Mouse (Mus musculus): Measurements from ENCODE around the gene Tex264.

Gene Tex264

GRCm38 (mm10) chr9:106685249-106686101 is at the start of gene Tex264:
Tex264 (minus strand) TSS chr9:106685927.
- DNase-seq (ENCODE audit: low spot score), result no peak

GRCm38 (mm10) chr9:106733690-106734089 is 48.0 kb upstream of the Tex264 start:
- no peak for DNase-seq (ENCODE audit: low spot score)

GRCm38 (mm10) chr9:106729416-106729815 is 43.7 kb upstream of the Tex264 start:
- DNase-seq (ENCODE audit: low spot score), result no peak

- no peak for DNase-seq (ENCODE audit: low spot score)
Observed at GRCm38 (mm10) chr9:106726891-106727290, 41.2 kb upstream of the Tex264 start.

- DNase-seq (ENCODE audit: low spot score), result no peak
Observed at GRCm38 (mm10) chr9:106725435-106725834, 39.7 kb upstream of the Tex264 start.

- no peak for DNase-seq (ENCODE audit: low spot score)
Observed at GRCm38 (mm10) chr9:106724864-106725263, 39.1 kb upstream of the Tex264 start.

- no peak for DNase-seq (ENCODE audit: low spot score)
Observed at GRCm38 (mm10) chr9:106716729-106717128, 31.0 kb upstream of the Tex264 start.

GRCm38 (mm10) chr9:106716232-106716631 is 30.5 kb upstream of the Tex264 start:
- DNase-seq (ENCODE audit: low spot score), result no peak

GRCm38 (mm10) chr9:106712470-106712869 is 26.7 kb upstream of the Tex264 start:
- DNase-seq (ENCODE audit: low spot score), result no peak

GRCm38 (mm10) chr9:106692973-106693481 is 7.3 kb upstream of the Tex264 start:
- no peak for DNase-seq (ENCODE audit: low spot score)

- no peak for DNase-seq (ENCODE audit: low spot score)
Observed at GRCm38 (mm10) chr9:106688834-106689233, 3.1 kb upstream of the Tex264 start.

GRCm38 (mm10) chr9:106686983-106687650 is 1.4 kb upstream of the Tex264 start:
- no peak for DNase-seq (ENCODE audit: low spot score)

- DNase-seq (ENCODE audit: low spot score), result no peak
Observed at GRCm38 (mm10) chr9:106684918-106685248, 844 bp downstream of the Tex264 start.

GRCm38 (mm10) chr9:106684093-106684872 is 1.4 kb downstream of the Tex264 start:
- no peak for DNase-seq (ENCODE audit: low spot score)

GRCm38 (mm10) chr9:106681026-106681425 is 4.7 kb downstream of the Tex264 start:
- DNase-seq (ENCODE audit: low spot score), result no peak

GRCm38 (mm10) chr9:106678242-106678641 is 7.5 kb downstream of the Tex264 start:
- no peak for DNase-seq (ENCODE audit: low spot score)

- DNase-seq (ENCODE audit: low spot score), result no peak
Observed at GRCm38 (mm10) chr9:106677702-106678101, 8.0 kb downstream of the Tex264 start.

GRCm38 (mm10) chr9:106676571-106676970 is 9.2 kb downstream of the Tex264 start:
- no peak for DNase-seq (ENCODE audit: low spot score)

- DNase-seq (ENCODE audit: low spot score), result no peak
Observed at GRCm38 (mm10) chr9:106675965-106676364, 9.8 kb downstream of the Tex264 start.

- peak; percentile 94 for DNase-seq (ENCODE audit: low spot score)
Observed at GRCm38 (mm10) chr9:106675480-106675879, 10.2 kb downstream of the Tex264 start.

- no peak for DNase-seq (ENCODE audit: low spot score)
Observed at GRCm38 (mm10) chr9:106673860-106674259, 11.9 kb downstream of the Tex264 start.

- DNase-seq (ENCODE audit: low spot score), result no peak
Observed at GRCm38 (mm10) chr9:106664856-106665255, 20.9 kb downstream of the Tex264 start.
